8 mouse cellular contexts compared by ENCODE assay signal in the genomic region with DNA sequence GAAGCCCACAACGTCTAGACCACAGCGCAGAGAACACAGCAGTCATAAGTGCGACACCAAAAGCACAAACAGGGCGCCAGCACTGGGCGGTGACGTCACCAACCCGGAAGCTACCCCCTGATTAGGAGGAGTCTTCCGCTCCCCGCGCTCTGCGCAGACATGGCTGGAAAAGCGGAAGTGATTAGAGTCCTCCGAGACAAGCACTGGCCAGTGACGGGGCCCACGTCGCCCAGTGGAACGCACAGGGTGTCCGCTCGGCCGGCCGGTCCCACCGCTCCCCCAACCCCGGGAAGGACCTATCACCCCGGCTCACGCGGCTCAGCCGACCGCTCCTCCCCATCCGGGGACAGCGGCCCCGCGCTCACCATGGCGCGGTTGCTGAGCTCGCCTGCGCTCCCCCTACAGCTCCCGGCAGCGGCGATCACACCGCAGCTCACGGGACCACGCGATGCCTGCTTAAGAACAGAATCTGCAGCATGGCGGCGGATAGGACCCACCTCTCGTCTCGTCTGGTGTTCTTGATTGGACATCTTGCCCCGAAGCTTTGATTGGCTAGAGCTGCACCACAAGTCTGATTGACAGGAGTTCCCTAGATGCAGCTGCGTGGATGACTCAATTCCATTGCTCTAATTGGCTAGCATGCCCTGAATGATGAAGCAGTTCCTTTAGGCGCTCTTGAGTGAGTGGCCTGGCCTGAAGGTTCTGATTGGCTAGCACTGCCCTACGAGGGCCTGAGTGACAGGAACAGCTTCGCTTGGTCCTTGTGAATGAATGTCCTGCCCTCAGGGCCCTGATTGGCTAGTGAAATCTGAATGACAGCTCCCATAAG. TPM values are rescaled to one million over a fixed set of nuclear protein-coding genes. Genes with fewer than 3 reads are reported as not detected.
DNase-seq lines count a peak whose midpoint lies in the region; ATAC-seq and TF ChIP-seq lines count a peak whose summit lies in the region.

No protein-coding gene starts in this region.

- peak overlapping the region; percentile 97 for H3K27ac ChIP-seq in ES-E14 (ENCODE audit: insufficient read depth, low read depth, low read length, poor library complexity, severe bottlenecking)
- peak overlapping the region; percentile 100 for H3K27ac ChIP-seq in forebrain, embryonic 15.5 days (replicated peaks)

- H3K9me3 ChIP-seq in ES-E14 (ENCODE audit: control insufficient read depth, insufficient read depth, low read depth, low read length): peaks cover 3% of the 10 kb centered on the region; the same call in 1 of the 2 replicates
- no peaks in the 10 kb centered on the region for H3K9me3 ChIP-seq in forebrain, embryonic 15.5 days

- H3K9ac ChIP-seq in ES-E14 (ENCODE audit: insufficient read depth, low read depth, low read length, poor library complexity, severe bottlenecking): peak overlapping the region; percentile 85
- peak overlapping the region; percentile 99 for H3K9ac ChIP-seq in forebrain, embryonic 15.5 days (replicated peaks)

- H3K27me3 ChIP-seq in forebrain, embryonic 15.5 days: no peaks in the 10 kb centered on the region

- H3K4me2 ChIP-seq in forebrain, embryonic 15.5 days (replicated peaks): peak overlapping the region; percentile 47

- H3K4me1 ChIP-seq in ES-E14 (ENCODE audit: control insufficient read depth in 2 of 2, insufficient read depth in 2 of 2, low read length in 2 of 2, poor library complexity in 1 of 2): no peaks in the 10 kb centered on the region
- H3K4me1 ChIP-seq in forebrain, embryonic 15.5 days: peaks cover 32% of the 10 kb centered on the region
- H3K4me1 ChIP-seq in lung, adult 2 months (ENCODE audit: control insufficient read depth, insufficient read depth, low read length): peaks cover 2% of the 10 kb centered on the region; the same call in 1 of the 2 replicates

- peak; percentile 93; the same call in 1 of the 2 replicates for TF ChIP-seq POLR2A in lung, adult 2 months (IDR thresholded peaks at IDR 0.05; ENCODE audit: borderline replicate concordance, extremely low read depth, low read depth, low read length)

- H3K36me3 ChIP-seq in ES-E14 (ENCODE audit: control insufficient read depth, insufficient read depth, low read length, poor library complexity, severe bottlenecking): no peaks in the 10 kb centered on the region
- no peaks in the 10 kb centered on the region for H3K36me3 ChIP-seq in forebrain, embryonic 15.5 days

- peak overlapping the region; percentile 75 to 80 for H3K4me3 ChIP-seq in ES-E14 (ENCODE audit: insufficient read depth in 1 of 2, low read depth in 1 of 2, low read length in 2 of 2, poor library complexity in 1 of 2, severe bottlenecking in 1 of 2)
- H3K4me3 ChIP-seq in forebrain, embryonic 15.5 days: peak overlapping the region; percentile 88
- H3K4me3 ChIP-seq in lung, adult 2 months (replicated peaks; ENCODE audit: extremely low read depth, low read depth, low read length): peak overlapping the region; percentile 91

- peak; percentile 81 for DNase-seq in ES-E14 (ENCODE audit: low read depth, low spot score)
- peak; percentile 99 for DNase-seq in cerebellum, adult 11-12 months
- peak; percentile 96 for DNase-seq in heart, postnatal 25 days (ENCODE audit: low spot score)
- DNase-seq in layer of hippocampus, adult 18-20 months (ENCODE audit: low spot score in 2 of 2): peak; percentile 96 to 99
- DNase-seq in lung, adult 2 months: peak; percentile 92
- peak; percentile 91 to 97 for DNase-seq in thymus, adult 18-20 months

- in situ Hi-C loops in ES-E14 (cut with MboI; ENCODE audit: low sequenced_read_pairs in 2 of 2, unreplicated experiment in 2 of 2): no loop called here

- intact Hi-C loops in heart, postnatal 25 days (cut with DNase I): loop anchor here (5.0 kb wide), 2 partner anchors 76 to 89 kb away; a partner anchor contains a TSS

- TF ChIP-seq CTCF in lung, adult 2 months (IDR thresholded peaks at IDR 0.05; ENCODE audit: insufficient read depth, low read length): no peak

- WGBS in forebrain, embryonic 15.5 days: under 1% methylated on average over 52 of the region's 52 CpGs
- under 1% methylated on average over 52 of the region's 52 CpGs for WGBS in lung, adult 2 months

- ATAC-seq in forebrain, embryonic 15.5 days (replicated peaks): peak; percentile 99
- ATAC-seq in neutrophil, adult 5-6 weeks (ENCODE audit: extremely low read depth, insufficient number of reproducible peaks, low FRiP score, poor library complexity, severe bottlenecking): peak; percentile 92

TF ChIP-seq in ES-E14, 5 proteins besides CTCF, POLR2A, EP300 and RAD21:
- peak; percentile 40; the same call in 1 of the 2 replicates for TF ChIP-seq MAFK (IDR thresholded peaks at IDR 0.05; ENCODE audit: insufficient read depth, low read depth, low read length)
- TF ChIP-seq ZC3H11A (IDR thresholded peaks at IDR 0.05; ENCODE audit: borderline replicate concordance, low read depth, low read length): no peak
- no peak for TF ChIP-seq ZNF384 (IDR thresholded peaks at IDR 0.05; ENCODE audit: low read depth, low read length)
- peak; percentile 43; the same call in 1 of the 2 replicates for TF ChIP-seq HCFC1 (IDR thresholded peaks at IDR 0.05; ENCODE audit: borderline replicate concordance, insufficient read depth, low read length)
- peak; percentile 87 for TF ChIP-seq CHD2 (IDR thresholded peaks at IDR 0.05; ENCODE audit: low read depth, low read length)
TF ChIP-seq in ES-E14: peak in this region for 3.

RNA-seq across cellular contexts. Expression of a gene that starts 6.1 kb away (rescaled TPM):
- total RNA-seq in ES-E14 (2012; rRNA removed): 5.5 and 6.7 TPM in 2 replicates
- polyA plus RNA-seq in forebrain, embryonic 15.5 days (2015; fragmentation: Nextera tagmentation; extraction: Ambion mirVana): 31.9 and 32.0 TPM in 2 replicates
- total RNA-seq in heart, postnatal 25 days (2021): 10 to 100 TPM; 12.2 to 14.5 TPM
- total RNA-seq in layer of hippocampus, adult 18-20 months (2021): 10 to 100 TPM; 19.5 to 21.2 TPM
- polyA plus RNA-seq in lung, adult 2 months (2012; rRNA removed): 2.4 and 4.7 TPM in 2 replicates
- 62.8 and 72.8 TPM in 2 replicates for total RNA-seq in neutrophil, adult 5-6 weeks (2017)

RNA-seq across cellular contexts. Expression of a gene that starts 33.2 kb away (rescaled TPM):
- 2.1 and 2.7 TPM in 2 replicates for total RNA-seq in ES-E14 (2012; rRNA removed)
- polyA plus RNA-seq in forebrain, embryonic 15.5 days (2015; fragmentation: Nextera tagmentation; extraction: Ambion mirVana): 8.7 TPM in 2 replicates
- 1 to 10 TPM; 2.1 to 2.8 TPM for total RNA-seq in heart, postnatal 25 days (2021)
- 1 to 10 TPM; 4.6 to 5.0 TPM for total RNA-seq in layer of hippocampus, adult 18-20 months (2021)
- 1.6 and 2.5 TPM in 2 replicates for polyA plus RNA-seq in lung, adult 2 months (2012; rRNA removed)
- total RNA-seq in neutrophil, adult 5-6 weeks (2017): 8.8 and 11.2 TPM in 2 replicates

RNA-seq across cellular contexts. Expression of a gene that starts 58.1 kb away (rescaled TPM):
- total RNA-seq in ES-E14 (2012; rRNA removed): not detected in 2 replicates
- 0.61 TPM in 1 of 2 replicates, not detected in the other for polyA plus RNA-seq in forebrain, embryonic 15.5 days (2015; fragmentation: Nextera tagmentation; extraction: Ambion mirVana)
- 1 to 10 TPM; 1.2 to 1.8 TPM for total RNA-seq in heart, postnatal 25 days (2021)
- 1 to 10 TPM in 1 of 2 experiments, under 1 TPM in 1; 0.91 to 3.0 TPM for total RNA-seq in layer of hippocampus, adult 18-20 months (2021)
- polyA plus RNA-seq in lung, adult 2 months (2012; rRNA removed): 0.80 and 1.5 TPM in 2 replicates
- total RNA-seq in neutrophil, adult 5-6 weeks (2017): not detected in 2 replicates

Comparison
In these comparisons a context has a peak if more than half of its experiments do, and no peak if none do; other contexts are left out.
1. Peak in every context shown above with its lines: DNase-seq, ATAC-seq, H3K4me3 ChIP-seq and H3K27ac ChIP-seq.